Comparison of ENCODE assay signal across 8 mouse cellular contexts in the genomic region with DNA sequence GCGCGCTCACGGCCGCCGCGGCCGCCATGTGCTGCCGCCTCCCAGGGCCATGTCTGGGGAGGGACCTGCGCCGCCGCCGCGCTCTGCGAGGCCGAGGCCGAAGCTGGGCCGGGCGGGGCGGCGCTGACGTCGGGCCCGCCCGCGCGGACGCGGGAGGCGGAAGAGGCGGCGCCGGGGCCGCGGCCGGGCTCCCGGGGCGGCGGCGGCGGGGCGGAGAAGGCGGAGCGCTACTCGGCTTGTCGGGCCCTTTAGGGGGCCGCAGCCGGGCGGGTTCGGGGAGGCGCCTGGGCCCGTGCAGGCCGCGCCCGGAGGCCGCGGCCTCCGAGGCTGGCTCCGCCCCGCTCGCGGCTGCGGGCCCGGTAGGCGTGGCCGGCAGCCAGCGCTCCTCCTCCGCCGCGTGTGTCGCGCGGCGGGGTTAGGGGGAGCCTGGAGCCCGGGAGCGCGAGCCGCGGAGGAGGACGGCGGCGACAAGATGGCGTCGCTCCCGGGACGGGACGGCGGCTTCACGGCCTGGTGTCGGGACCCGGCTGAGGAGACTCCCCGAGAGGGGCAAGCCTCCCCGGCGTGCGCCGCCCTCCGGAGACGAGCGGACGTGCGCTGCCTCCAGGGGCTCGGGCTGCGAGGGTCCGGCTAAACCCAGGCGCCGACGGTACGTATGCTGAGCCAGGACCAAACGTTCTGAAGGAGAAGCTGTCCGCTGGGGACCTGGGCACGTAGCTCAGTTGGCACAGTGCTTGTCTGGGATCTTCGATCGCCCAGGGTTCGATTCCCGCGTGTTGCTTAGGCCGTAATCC. TPM values are rescaled to one million over a fixed set of nuclear protein-coding genes. Genes with fewer than 3 reads are reported as not detected.
DNase-seq lines count a peak whose midpoint lies in the region; ATAC-seq lines count a peak whose summit lies in the region.

A gene (minus strand): TSS at position 62 of the 794 bp plus-strand sequence.

- peak within 1 kb of the TSS; percentile 97 for H3K27ac ChIP-seq in embryonic facial prominence, embryonic 14.5 days (replicated peaks; ENCODE audit: low read depth, low read length)
- peak within 1 kb of the TSS; percentile 95 for H3K27ac ChIP-seq in limb, embryonic 12.5 days
- H3K27ac ChIP-seq in midbrain, embryonic 14.5 days (replicated peaks; ENCODE audit: low read depth, low read length), result peak within 1 kb of the TSS; percentile 97

- H3K4me3 ChIP-seq in embryonic facial prominence, embryonic 14.5 days (ENCODE audit: low read depth, low read length), result peak within 1 kb of the TSS; percentile 91
- peak within 1 kb of the TSS; percentile 91 for H3K4me3 ChIP-seq in limb, embryonic 12.5 days (replicated peaks)
- H3K4me3 ChIP-seq in midbrain, embryonic 14.5 days (replicated peaks; ENCODE audit: low read depth, low read length), result peak within 1 kb of the TSS; percentile 89

- peak; percentile 90 for ATAC-seq in embryonic facial prominence, embryonic 14.5 days (ENCODE audit: low read depth)
- ATAC-seq in limb, embryonic 12.5 days (ENCODE audit: insufficient number of reproducible peaks, insufficient read depth, low FRiP score, low TSS enrichment, low read depth), result peak; percentile 87
- peak; percentile 93 for ATAC-seq in midbrain, embryonic 14.5 days (ENCODE audit: low FRiP score, low TSS enrichment)

- H3K36me3 ChIP-seq in embryonic facial prominence, embryonic 14.5 days (ENCODE audit: control insufficient read depth, insufficient read depth, low read length), result 0 out of 2 replicates have a peak, but pooled peaks cover 5% of the 10 kb centered on the region
- H3K36me3 ChIP-seq in limb, embryonic 12.5 days, result peaks cover 17% of the 10 kb centered on the region; the same call in 1 of the 2 replicates
- no peaks in the 10 kb centered on the region for H3K36me3 ChIP-seq in midbrain, embryonic 14.5 days (ENCODE audit: control insufficient read depth, insufficient read depth, low read length)

- no peaks in the 10 kb centered on the region for H3K9me3 ChIP-seq in embryonic facial prominence, embryonic 14.5 days (ENCODE audit: control insufficient read depth, low read length)
- H3K9me3 ChIP-seq in limb, embryonic 12.5 days, result no peaks in the 10 kb centered on the region
- H3K9me3 ChIP-seq in midbrain, embryonic 14.5 days (ENCODE audit: control insufficient read depth, low read length), result no peaks in the 10 kb centered on the region

- peak within 1 kb of the TSS; percentile 93 for H3K4me2 ChIP-seq in embryonic facial prominence, embryonic 14.5 days (ENCODE audit: low read depth, low read length)
- peak within 1 kb of the TSS; percentile 97 for H3K4me2 ChIP-seq in limb, embryonic 12.5 days
- peak within 1 kb of the TSS; percentile 99 for H3K4me2 ChIP-seq in midbrain, embryonic 14.5 days (ENCODE audit: low read length)

- peaks cover 28% of the 10 kb centered on the region for H3K4me1 ChIP-seq in embryonic facial prominence, embryonic 14.5 days (ENCODE audit: control insufficient read depth, insufficient read depth, low read length)
- H3K4me1 ChIP-seq in limb, embryonic 12.5 days (replicated peaks), result peaks cover 41% of the 10 kb centered on the region
- peaks cover 22% of the 10 kb centered on the region for H3K4me1 ChIP-seq in midbrain, embryonic 14.5 days (ENCODE audit: control insufficient read depth, insufficient read depth, low read length)

- peak; percentile 79 for DNase-seq in 416B (ENCODE audit: low read depth)
- DNase-seq in adrenal gland, postnatal 4 days (ENCODE audit: low spot score in 2 of 2), result peak; percentile 69 to 73
- peak; percentile 93 for DNase-seq in embryonic facial prominence, embryonic 14.5 days (ENCODE audit: low spot score)
- DNase-seq in heart, adult 8-10 months (ENCODE audit: low spot score), result peak; percentile 71
- DNase-seq in kidney, adult 8-10 months, result peak; percentile 82
- peak; percentile 93 for DNase-seq in midbrain, embryonic 14.5 days
- DNase-seq in spleen, adult 12 weeks (ENCODE audit: low spot score), result peak; percentile 80

- peak within 1 kb of the TSS; percentile 97 for H3K9ac ChIP-seq in embryonic facial prominence, embryonic 14.5 days (ENCODE audit: low read depth, low read length)
- H3K9ac ChIP-seq in limb, embryonic 12.5 days (replicated peaks), result peak within 1 kb of the TSS; percentile 95
- H3K9ac ChIP-seq in midbrain, embryonic 14.5 days (replicated peaks; ENCODE audit: low read length), result peak within 1 kb of the TSS; percentile 90

- no peaks in the 10 kb centered on the region for H3K27me3 ChIP-seq in embryonic facial prominence, embryonic 14.5 days (replicated peaks; ENCODE audit: control insufficient read depth, insufficient read depth, low read length)
- no peaks in the 10 kb centered on the region for H3K27me3 ChIP-seq in limb, embryonic 12.5 days
- H3K27me3 ChIP-seq in midbrain, embryonic 14.5 days (ENCODE audit: control insufficient read depth, insufficient read depth, low read length), result no peaks in the 10 kb centered on the region

- 0% methylated on average over 23 of the region's 116 CpGs for WGBS in embryonic facial prominence, embryonic 14.5 days
- WGBS in limb, embryonic 12.5 days, result under 1% methylated on average over 87 of the region's 116 CpGs
- WGBS in midbrain, embryonic 14.5 days, result under 1% methylated on average over 110 of the region's 116 CpGs

RNA-seq across cellular contexts. Expression of the gene that starts here (rescaled TPM):
- total RNA-seq in adrenal gland, postnatal 4 days (2021), result 100 to 1,000 TPM; 171 to 179 TPM
- polyA plus RNA-seq in embryonic facial prominence, embryonic 14.5 days (2014; fragmentation: Nextera tagmentation; extraction: Ambion mirVana), result 38.3 and 39.7 TPM in 2 replicates
- total RNA-seq in heart, adult 8-10 months (2022), result 100 to 1,000 TPM in 3 of 4 experiments, 10 to 100 TPM in 1; 97.4 to 114 (median 105) TPM
- 16.4 and 17.3 TPM in 2 replicates for polyA plus RNA-seq in limb, embryonic 12.5 days (2016; fragmentation: Nextera tagmentation; extraction: Ambion mirVana)
- polyA plus RNA-seq in midbrain, embryonic 14.5 days (2014; fragmentation: Nextera tagmentation; extraction: Ambion mirVana), result 16.0 and 17.3 TPM in 2 replicates

Comparison
In these comparisons a context has a peak if more than half of its experiments do, and no peak if none do; other contexts are left out.
1. Peak in every context shown above with its lines: DNase-seq, ATAC-seq, H3K4me3 ChIP-seq and H3K27ac ChIP-seq.